Mouse (Mus musculus) olfactory bulb, adult 2 months (tissue): ENCODE results near the gene Amph. TPM values are rescaled to one million over a fixed set of nuclear protein-coding genes. Genes with fewer than 3 reads are reported as not detected.
"Not testable (repeated sequence)": the region's sequence is repeated elsewhere in the genome, so short reads cannot be mapped to it uniquely, and the experiment has no call there.

ENCODE experiments used
- H3K27ac ChIP-seq: fragments of 200-500 bp; 2 replicates; pipeline ENCODE4 v1.5.1; 2012; ENCODE audit warnings: low read depth, low read length; ENCODE audit not compliant: insufficient read depth
- H3K4me1 ChIP-seq: fragments of 200-500 bp; 2 replicates; pipeline ENCODE4 v1.6.1; 2012; ENCODE audit warnings: low read length; ENCODE audit not compliant: control insufficient read depth, insufficient read depth
- H3K4me3 ChIP-seq: fragments of 200-500 bp; 2 replicates; pipeline ENCODE4 v1.5.1; 2012; ENCODE audit warnings: mild to moderate bottlenecking, low read depth, low read length, moderate library complexity; ENCODE audit not compliant: insufficient read depth
- CTCF ChIP-seq: fragments of 200-500 bp; IDR thresholded peaks from 2 replicates; pipeline ENCODE4 v1.5.1; 2012; ENCODE audit warnings: low read depth, mild to moderate bottlenecking, low read length, moderate library complexity; ENCODE audit not compliant: insufficient read depth
- POLR2A ChIP-seq: fragments of 200-500 bp; IDR thresholded peaks from 2 replicates; pipeline ENCODE4 v1.6.1; 2012; ENCODE audit warnings: mild to moderate bottlenecking, low read depth, low read length, moderate library complexity; ENCODE audit not compliant: insufficient read depth
- WGBS: fragments of 180-500 bp; shearing (Covaris S2); methylation state at CpG from one replicate; pipeline ENCODE4 v1.1.7; 2018; 5-methylcytosine and 5-hydroxymethylcytosine counted together
- polyA plus RNA-seq: library from polyadenylated mRNA; stranded (reverse); fragments of >200 nt; gene quantifications from 2 replicates; pipeline ENCODE4 v1.2.4, GENCODE M21; 2012; ENCODE audit warnings: low replicate concordance; ENCODE audit not compliant: missing spikeins, insufficient read depth, insufficient read length

Gene Amph
- not detected in 2 replicates for polyA plus RNA-seq

- under 1% methylated on average over 70 of the region's 70 CpGs for WGBS
- no peak for TF ChIP-seq CTCF
- peak; percentile 73; the same call in 1 of the 2 replicates for TF ChIP-seq POLR2A
These were observed at the start of gene Amph for GRCm38 (mm10) chr13:18948171-18949028. Amph (plus strand) TSS chr13:18948205.

GRCm38 (mm10) chr13:18903623-18904022 is 44.4 kb upstream of the Amph start:
- no peak for TF ChIP-seq POLR2A
- no peak for TF ChIP-seq CTCF
- no peaks in the 10 kb centered on the region for H3K4me1 ChIP-seq
- no peak overlapping the region for H3K4me3 ChIP-seq
- no peak overlapping the region for H3K27ac ChIP-seq
- 79% methylated on average over 6 of the region's 6 CpGs for WGBS

More at GRCm38 (mm10) chr13:18948171-18949028, at the start of gene Amph:
- H3K27ac ChIP-seq = peak within 1 kb of the TSS; percentile 85
- H3K4me1 ChIP-seq = peaks cover 8% of the 10 kb centered on the region
- H3K4me3 ChIP-seq = peak within 1 kb of the TSS; percentile 76

- WGBS = 87% methylated on average over 4 of the region's 4 CpGs
- H3K4me1 ChIP-seq = no peaks in the 10 kb centered on the region
- H3K4me3 ChIP-seq = no peak overlapping the region
- TF ChIP-seq POLR2A (no peak), CTCF (no peak)
- H3K27ac ChIP-seq = no peak overlapping the region
These were observed 33.2 kb upstream of the Amph start for GRCm38 (mm10) chr13:18914774-18915173.

GRCm38 (mm10) chr13:18933191-18933590 is 14.8 kb upstream of the Amph start:
- H3K4me3 ChIP-seq = not testable (repeated sequence)
- 100% methylated on average over 1 of the region's 2 CpGs for WGBS

GRCm38 (mm10) chr13:18947686-18948085 is 319 bp upstream of the Amph start:
- WGBS = 13% methylated on average over 5 of the region's 5 CpGs
- TF ChIP-seq POLR2A = no peak
- no peak for TF ChIP-seq CTCF
- Histone ChIP-seq H3K27ac (peak overlapping the region; percentile 76), H3K4me3 (peak overlapping the region; percentile 76), H3K4me1 (peaks cover 8% of the 10 kb centered on the region)

More at GRCm38 (mm10) chr13:18933191-18933590, 14.8 kb upstream of the Amph start:
- not testable (repeated sequence) for H3K4me1 ChIP-seq, H3K27ac ChIP-seq

DNA sequence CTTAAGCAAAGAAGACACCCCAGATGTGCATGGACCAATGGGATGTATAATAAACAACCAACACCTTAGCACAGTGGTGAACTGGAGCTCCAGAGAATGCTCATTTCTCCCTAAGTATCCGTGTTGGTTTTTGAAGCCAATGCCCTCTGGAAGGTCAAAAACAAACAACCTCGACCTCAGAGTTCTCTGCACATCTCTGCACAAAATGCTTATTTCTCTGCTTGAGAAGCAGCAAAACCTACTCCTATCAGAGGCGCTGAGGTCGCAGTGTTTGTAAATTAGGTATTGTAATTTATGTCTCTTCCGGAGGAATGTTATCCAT is 985 bp downstream of the Amph start:
- 4% methylated on average over 5 of the region's 5 CpGs for WGBS
- no peak for TF ChIP-seq POLR2A
- TF ChIP-seq CTCF = no peak

DNA sequence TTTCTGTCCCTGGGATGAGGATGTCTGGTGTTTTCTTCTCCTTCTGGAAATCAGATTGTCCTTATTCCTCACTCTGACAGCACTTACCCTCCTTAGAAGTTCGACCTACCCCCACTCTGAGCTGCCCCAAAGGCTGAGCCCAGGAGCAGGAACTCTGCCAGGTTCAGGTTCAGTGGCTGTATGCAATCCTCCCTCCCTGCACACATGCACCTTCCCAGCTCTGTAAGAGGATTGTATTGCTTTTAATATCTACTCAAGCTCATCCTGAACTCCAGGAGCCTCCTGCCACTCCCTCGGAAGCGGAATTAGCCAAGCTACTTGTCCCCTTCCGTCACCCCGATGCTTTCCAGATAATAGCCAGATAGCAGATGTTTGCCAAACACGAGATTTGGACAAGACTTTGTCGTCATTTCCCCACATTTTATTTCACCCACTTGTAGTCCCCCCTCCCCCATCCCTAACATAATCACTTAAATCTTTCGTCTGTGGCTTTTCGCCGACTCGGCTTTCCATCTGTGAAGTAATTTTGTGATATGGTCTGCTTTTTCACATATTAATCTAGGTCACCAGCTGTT is 1.7 kb downstream of the Amph start:
- WGBS = 17% methylated on average over 11 of the region's 11 CpGs
- H3K4me1 ChIP-seq = peaks cover 8% of the 10 kb centered on the region
- peak overlapping the region; percentile 76 for H3K4me3 ChIP-seq
- TF ChIP-seq CTCF (no peak), POLR2A (no peak)
- peak overlapping the region; percentile 85 for H3K27ac ChIP-seq

More for the DNA sequence above, 985 bp downstream of the Amph start:
- H3K4me1 ChIP-seq = peaks cover 8% of the 10 kb centered on the region
- H3K27ac ChIP-seq = peak overlapping the region; percentile 85
- peak overlapping the region; percentile 76 for H3K4me3 ChIP-seq

DNA sequence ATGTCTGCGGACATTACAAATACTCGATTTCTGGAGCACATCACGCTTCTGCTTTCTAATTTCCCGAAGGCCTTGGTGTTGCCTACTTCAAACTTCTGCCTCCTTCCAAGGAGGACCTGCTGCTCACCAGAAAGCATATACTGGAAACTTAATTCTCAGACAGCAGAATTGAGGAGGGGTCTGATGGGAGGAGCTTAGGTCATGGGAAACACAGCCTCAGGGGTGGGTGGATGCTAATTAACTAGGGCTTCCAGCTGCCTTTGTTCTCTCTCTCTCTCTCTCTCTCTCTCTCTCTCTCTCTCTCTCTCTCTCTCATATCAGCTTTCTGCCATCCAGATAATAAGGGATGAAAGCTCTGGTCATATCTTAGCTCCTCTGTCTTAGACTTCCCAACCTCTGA is 5.6 kb downstream of the Amph start:
- TF ChIP-seq CTCF (no peak), POLR2A (no peak)
- 68% methylated on average over 4 of the region's 4 CpGs for whole genome bisulfite sequencing
- Histone ChIP-seq H3K4me3 (no peak overlapping the region), H3K4me1 (peaks cover 4% of the 10 kb centered on the region), H3K27ac (no peak overlapping the region)
